Mouse (Mus musculus): ENCODE measurements around the gene Slit3. TPM values are rescaled to one million over a fixed set of nuclear protein-coding genes. Genes with fewer than 3 reads are reported as not detected.

Slit3 gene
- total RNA-seq, 2 experiments from 2014 or later = 12.5 to 17.9 TPM

- no peak for DNase-seq
These were observed 230.4 kb downstream of the Slit3 start for GRCm38 (mm10) chr11:35351376-35351775.

- no peak for DNase-seq
These were observed 234.8 kb downstream of the Slit3 start for GRCm38 (mm10) chr11:35355811-35356210.

DNA sequence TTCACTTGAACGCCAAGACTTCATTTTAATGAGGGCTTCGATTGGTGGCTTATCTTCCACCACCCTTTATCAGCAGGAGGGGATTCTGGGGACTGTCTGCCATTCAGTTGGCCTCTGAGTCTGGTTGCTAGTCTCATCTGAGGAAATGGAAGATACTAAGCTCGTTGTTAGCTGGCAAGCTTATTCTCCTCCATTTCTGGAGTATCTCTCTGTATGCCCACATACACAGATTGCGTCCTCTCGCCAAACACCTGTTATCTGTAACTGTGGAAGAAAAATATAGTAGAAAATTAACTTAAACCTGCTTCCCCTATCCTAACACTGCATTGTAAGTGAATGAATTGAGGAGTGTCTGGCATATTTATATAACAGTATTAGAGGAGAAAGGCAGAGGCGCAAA, 240.0 kb downstream of the Slit3 start:
- DNase-seq = no peak

DNA sequence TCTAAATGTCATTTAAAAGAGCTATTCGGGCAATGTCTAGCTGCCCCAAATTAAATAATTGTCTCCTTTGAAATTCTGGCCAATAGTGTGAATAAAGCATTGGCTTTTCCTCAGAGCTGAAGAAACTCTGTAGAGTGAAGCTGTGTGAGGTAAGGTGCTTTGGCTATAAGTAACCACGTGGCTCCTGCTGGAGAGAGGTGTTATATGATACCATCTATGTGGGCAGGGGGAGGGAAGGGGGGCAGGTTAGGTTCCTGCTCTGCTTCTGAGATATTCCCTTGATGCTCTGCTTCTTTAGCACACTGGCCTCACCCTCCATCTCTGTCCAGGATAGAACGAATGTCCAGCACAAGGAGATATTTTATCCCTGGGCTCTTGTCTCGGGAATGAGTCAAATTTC, 242.0 kb downstream of the Slit3 start:
- no peak for DNase-seq

DNA sequence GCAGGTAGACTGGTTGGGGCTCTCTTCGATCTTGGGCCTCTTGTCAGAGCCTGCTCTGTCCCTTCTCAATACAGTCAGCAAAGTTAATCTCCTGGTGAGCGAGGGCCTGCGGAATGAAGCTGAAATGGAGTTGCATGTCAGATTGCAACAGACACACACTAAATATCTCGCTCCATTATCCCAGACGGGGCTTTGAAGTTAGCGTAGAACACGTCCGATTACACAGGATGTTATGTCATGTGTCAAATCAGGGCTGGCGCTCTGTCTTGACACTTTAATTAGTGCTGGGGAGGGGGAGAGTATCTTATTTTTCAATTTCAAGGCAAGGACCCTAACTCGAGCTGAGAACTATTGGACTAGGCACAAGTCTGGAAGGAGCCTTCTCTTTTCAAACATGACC, 243.4 kb downstream of the Slit3 start:
- no peak for DNase-seq

- no peak for DNase-seq
These were observed 244.5 kb downstream of the Slit3 start for GRCm38 (mm10) chr11:35365510-35365931.

DNA sequence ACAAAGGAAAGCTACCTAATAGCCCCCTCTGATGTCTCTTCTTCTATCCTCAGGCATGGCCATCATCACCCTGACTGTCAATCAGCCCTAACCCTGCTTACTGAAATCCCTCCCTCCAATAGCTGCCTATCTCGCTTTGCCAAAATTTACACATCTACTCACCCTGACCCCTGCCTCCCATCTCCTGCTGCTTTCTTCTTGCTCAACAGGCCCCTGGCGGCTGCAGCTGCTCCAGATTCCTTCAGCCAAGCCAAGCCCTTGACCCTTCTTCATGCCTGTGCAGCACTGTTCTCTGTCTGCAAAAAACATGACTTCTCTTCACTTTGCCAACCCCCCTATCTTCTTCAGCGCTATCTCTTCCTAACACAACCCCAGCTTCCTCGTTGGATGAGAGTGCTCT, 245.6 kb downstream of the Slit3 start:
- DNase-seq = no peak

DNA sequence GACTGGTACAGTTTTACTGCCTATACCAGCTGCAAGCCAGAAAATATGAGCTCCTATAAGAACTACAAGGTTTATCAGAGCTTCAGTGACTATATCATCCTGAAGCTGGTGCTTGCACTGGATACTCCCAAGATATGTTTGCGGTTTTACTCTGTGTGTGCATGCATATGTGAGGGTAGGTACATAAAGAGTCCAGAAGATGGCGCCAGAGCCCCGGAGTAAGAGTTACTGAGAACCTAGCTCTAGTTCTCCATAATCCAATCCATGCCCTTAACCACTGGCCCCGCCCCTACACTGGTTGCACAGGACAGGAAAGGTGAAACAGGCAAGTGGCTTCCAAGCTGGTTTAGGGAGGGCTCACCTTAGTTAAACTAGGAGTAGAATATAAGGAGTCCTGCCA, 246.2 kb downstream of the Slit3 start:
- DNase-seq = no peak

GRCm38 (mm10) chr11:35369964-35370363, 248.9 kb downstream of the Slit3 start:
- DNase-seq = no peak

DNA sequence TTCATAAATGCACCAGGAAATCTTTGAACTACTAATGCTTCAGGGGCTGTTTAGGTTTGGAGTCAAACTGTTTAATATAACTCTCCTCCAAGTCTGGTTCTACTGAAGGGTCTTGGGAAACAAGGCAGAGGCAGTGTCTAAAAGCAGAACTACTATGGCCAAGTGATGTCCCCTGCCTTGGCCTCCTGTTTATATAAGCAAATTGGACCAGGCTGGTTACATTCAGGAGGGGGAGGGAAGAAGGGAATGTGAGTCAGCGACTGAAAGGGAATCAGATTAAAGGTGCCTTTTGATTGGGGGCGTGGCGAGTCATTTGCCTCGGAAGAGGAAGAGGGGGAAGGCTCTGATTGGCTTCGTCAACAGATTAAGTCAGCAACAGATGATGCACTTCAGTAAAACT, 249.7 kb downstream of the Slit3 start:
- no peak for DNase-seq

GRCm38 (mm10) chr11:35372410-35372809, 251.4 kb downstream of the Slit3 start:
- no peak for DNase-seq

DNA sequence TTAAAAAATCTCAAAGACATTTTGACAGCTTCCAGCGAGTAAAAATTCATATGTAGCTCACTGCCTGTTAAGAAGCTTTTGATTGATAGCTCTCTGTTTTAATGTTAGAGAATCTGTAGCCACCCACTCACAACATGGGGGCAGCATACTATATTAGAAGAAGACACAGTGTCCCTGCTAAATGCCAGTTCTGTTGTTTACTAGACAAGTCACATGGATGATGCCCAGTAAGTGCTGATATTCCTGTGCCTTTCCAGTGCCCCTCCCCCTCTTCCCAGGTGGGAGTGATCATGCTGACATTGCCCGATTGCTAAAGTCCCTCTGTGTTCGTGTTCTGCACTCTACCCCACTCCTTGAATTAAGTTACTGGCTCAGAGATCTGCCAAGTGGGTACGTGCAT, 254.0 kb downstream of the Slit3 start:
- DNase-seq = no peak

GRCm38 (mm10) chr11:35378802-35379201, 257.8 kb downstream of the Slit3 start:
- DNase-seq = no peak

GRCm38 (mm10) chr11:35379407-35379806, 258.4 kb downstream of the Slit3 start:
- DNase-seq = no peak

DNA sequence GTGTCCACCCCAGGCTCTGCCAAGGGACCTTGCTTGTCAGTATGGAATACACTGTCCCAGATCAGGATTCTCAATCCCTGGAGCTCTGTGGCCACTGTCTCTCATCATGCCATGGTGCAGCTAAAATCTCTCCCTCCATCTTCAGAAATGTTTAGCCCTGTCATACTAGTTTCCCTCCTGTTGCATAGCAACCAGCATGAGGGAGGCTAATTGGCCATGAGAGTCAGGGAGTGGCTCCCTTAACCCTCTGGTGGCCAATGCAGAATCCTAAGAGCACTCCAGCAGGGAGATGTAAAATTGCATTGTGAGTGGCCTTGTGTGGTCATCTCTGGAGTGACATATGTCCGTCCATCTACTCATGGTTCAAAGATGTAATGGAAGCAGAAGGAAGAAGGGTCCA, 259.7 kb downstream of the Slit3 start:
- DNase-seq = no peak

GRCm38 (mm10) chr11:35385444-35385843, 264.4 kb downstream of the Slit3 start:
- no peak for DNase-seq

DNA sequence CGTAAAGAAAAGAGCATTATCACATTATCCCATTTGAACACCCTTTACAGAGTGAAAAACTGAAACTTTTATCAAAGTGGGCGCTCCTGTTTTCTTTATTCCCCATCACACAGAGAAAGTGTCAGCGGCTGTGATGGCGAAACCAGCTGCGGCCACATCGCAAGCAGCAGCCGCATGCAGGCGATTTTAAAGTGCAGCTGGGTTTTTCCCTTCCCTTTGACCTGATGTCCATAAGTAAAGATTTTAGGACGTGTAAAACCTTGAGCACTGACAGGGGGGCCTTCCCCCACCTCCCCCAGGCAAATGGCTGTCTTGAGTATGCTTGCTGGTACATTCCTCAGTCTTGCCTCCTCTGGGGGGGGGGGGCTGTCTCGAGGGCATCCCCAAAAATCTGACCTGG, 266.8 kb downstream of the Slit3 start:
- no peak for DNase-seq

DNA sequence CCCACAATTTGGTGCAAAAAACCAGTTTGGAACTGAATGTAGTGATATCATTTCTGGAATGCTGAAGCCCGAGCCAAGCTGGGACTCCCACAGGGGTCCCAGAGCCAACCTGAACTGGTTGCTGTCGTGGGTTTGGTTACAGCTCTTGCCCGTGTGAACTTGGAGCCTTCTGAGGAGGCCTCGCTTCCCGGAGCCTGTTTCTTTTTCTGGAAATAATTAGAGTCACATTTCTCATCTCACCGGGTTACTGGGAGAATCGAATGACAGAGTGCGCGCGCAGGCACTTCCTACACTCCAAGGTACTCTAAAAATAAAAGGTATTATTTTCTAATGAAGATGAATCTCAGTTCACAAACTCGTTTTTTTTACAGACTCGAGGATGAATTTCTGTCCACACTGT, 267.4 kb downstream of the Slit3 start:
- DNase-seq = no peak

DNA sequence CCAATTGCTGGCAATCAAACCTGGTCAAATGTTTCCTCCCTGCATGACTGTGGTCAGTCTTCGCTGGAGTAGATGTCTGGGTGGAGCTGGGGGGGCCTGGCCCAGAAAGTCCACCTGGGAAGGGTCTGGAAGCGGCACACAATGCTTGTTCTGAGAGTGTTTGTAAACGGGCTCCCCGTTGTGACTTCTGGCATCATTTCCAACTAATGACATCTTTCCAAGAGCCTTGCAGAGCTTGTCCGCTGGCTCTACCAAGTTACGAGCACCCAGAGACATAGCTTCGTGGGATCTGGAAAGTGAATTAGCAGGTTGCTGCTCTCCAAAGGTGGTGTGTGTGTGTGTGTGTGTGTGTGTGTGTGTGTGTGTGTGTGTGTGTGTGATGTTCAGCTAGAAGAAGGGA, 268.3 kb downstream of the Slit3 start:
- DNase-seq = no peak

DNA sequence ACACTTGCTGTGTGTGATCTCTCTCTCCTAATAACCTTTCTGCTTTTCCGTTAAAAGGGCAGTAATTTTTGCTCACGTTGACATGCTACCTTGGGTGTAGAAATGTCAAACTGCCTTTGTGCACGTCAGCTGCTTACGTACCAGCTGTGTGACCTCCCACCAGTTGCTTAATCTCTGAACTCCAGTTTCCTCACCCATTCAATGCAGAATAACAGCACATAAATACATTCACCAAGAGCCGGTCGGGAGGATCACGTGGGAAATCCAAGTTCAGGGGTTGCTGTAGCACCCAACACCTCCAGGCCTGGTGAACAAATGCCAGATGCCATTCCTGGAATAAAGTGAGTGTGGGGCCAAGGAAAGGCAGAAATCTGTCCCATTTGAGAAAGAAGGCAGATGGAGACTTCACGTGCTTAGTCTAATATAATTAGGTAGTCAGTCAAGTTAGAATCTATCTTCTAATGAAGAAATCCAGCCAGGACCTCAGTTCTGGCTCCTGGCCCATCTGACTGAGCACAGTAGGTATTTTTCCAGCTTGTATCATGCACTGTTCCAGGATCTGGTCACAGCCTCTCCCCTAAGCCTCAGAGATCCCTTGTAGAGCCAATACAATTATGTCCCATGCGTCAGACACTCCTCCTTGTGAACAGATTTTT, 268.9 kb downstream of the Slit3 start:
- no peak for DNase-seq

DNA sequence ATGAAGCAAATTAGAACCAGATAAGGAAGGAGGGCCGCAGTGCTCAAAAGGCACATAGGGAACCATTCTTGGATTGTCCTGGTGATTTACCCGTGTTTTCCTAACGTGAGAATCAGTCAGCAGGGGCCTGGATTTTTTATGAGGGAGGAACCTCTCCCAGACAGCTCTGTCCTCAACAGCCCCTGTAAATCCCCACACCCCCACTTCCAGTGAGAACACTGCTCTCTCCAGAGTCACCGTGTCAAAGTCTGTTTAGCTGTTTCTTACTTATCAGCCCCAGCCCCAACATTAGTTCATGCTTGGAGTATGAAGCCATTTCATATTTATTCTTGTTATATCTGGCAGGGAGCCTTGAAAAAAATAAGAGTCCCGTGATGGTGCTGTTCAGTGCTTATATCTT, 272.8 kb downstream of the Slit3 start:
- DNase-seq = no peak

- no peak for DNase-seq
These were observed 274.4 kb downstream of the Slit3 start for GRCm38 (mm10) chr11:35395376-35395775.

GRCm38 (mm10) chr11:35398353-35398752, 277.3 kb downstream of the Slit3 start:
- DNase-seq = no peak

GRCm38 (mm10) chr11:35403516-35403915, 282.5 kb downstream of the Slit3 start:
- no peak for DNase-seq

- DNase-seq = no peak
These were observed 285.0 kb downstream of the Slit3 start for GRCm38 (mm10) chr11:35406045-35406444.
